Mouse (Mus musculus) thymus, postnatal 0 days (tissue): ENCODE measurements at regions not wholly inside any gene's neighbourhood (a gene's known extent, or its start where the extent isn't known, plus 50 kb on each side); places are given as distances from the start of the nearest gene placed in this dataset.

Source experiments
- DNase-seq: peaks from one replicate; pipeline ENCODE4 v3.0.0-alpha.2; 2015; ENCODE audit warnings: low spot score

- no peak for DNase-seq
Observed at GRCm38 (mm10) chr11:117413133-117413532, 71.0 kb upstream of the Gm11733 start.

- DNase-seq = no peak
Observed at GRCm38 (mm10) chr11:117413942-117414705, 70.0 kb upstream of the Gm11733 start.

GRCm38 (mm10) chr11:117414871-117415323, 69.3 kb upstream of the Gm11733 start:
- peak; percentile 33 for DNase-seq

- no peak for DNase-seq
Observed at GRCm38 (mm10) chr11:117415466-117415865, 68.7 kb upstream of the Gm11733 start.

- no peak for DNase-seq
Observed at GRCm38 (mm10) chr11:117415955-117416354, 68.2 kb upstream of the Gm11733 start.

GRCm38 (mm10) chr11:117416984-117417670, 67.0 kb upstream of the Gm11733 start:
- no peak for DNase-seq

GRCm38 (mm10) chr11:117417959-117418574, 66.1 kb upstream of the Gm11733 start:
- DNase-seq = no peak

GRCm38 (mm10) chr11:117418939-117419338, 65.2 kb upstream of the Gm11733 start:
- DNase-seq = no peak

GRCm38 (mm10) chr11:117419351-117419969, 64.7 kb upstream of the Gm11733 start:
- DNase-seq = no peak

GRCm38 (mm10) chr11:117422713-117423112, 61.5 kb upstream of the Gm11733 start:
- DNase-seq = no peak

GRCm38 (mm10) chr11:117423422-117423821, 60.7 kb upstream of the Gm11733 start:
- DNase-seq = no peak

- no peak for DNase-seq
Observed at GRCm38 (mm10) chr11:117425466-117425865, 58.7 kb upstream of the Gm11733 start.

- no peak for DNase-seq
Observed at GRCm38 (mm10) chr11:117425927-117426326, 58.2 kb upstream of the Gm11733 start.

GRCm38 (mm10) chr11:117426651-117427050, 57.5 kb upstream of the Gm11733 start:
- DNase-seq = no peak

GRCm38 (mm10) chr11:117427808-117428510, 56.2 kb upstream of the Gm11733 start:
- DNase-seq = no peak

GRCm38 (mm10) chr11:117429326-117429752, 54.8 kb upstream of the Gm11733 start:
- no peak for DNase-seq

- no peak for DNase-seq
Observed at GRCm38 (mm10) chr11:117429894-117430293, 54.3 kb upstream of the Gm11733 start.

GRCm38 (mm10) chr11:117434056-117434455, 50.1 kb upstream of the Gm11733 start:
- no peak for DNase-seq
